Mouse (Mus musculus) adrenal gland, postnatal 25 days (tissue): ENCODE results near the gene Ctnnbl1. TPM values are rescaled to one million over a fixed set of nuclear protein-coding genes. Genes with fewer than 3 reads are reported as not detected.

ENCODE experiments used
- DNase-seq: peaks from one replicate; pipeline ENCODE4 v3.0.0; 2021; ENCODE audit warnings: mixed read lengths
- total RNA-seq: library from RNA; stranded (reverse); gene quantifications from 2 replicates; pipeline ENCODE4 v1.2.3, GENCODE M21; 2021

Ctnnbl1 gene
- total RNA-seq, 1 experiment from 2014 or later, result 20.8 TPM

- no peak for DNase-seq
Measured at GRCm38 (mm10) chr2:157877967-157878366, 140.8 kb downstream of the Ctnnbl1 start.

- no peak for DNase-seq
Measured at GRCm38 (mm10) chr2:157881939-157882338, 144.7 kb downstream of the Ctnnbl1 start.

GRCm38 (mm10) chr2:157887275-157888025 lies 150.2 kb downstream of the Ctnnbl1 start:
- DNase-seq, result no peak

GRCm38 (mm10) chr2:157891166-157891565 lies 154.0 kb downstream of the Ctnnbl1 start:
- DNase-seq, result no peak

- peak; percentile 52 for DNase-seq
Measured at GRCm38 (mm10) chr2:157897131-157897530, 159.9 kb downstream of the Ctnnbl1 start.

- peak; percentile 86 for DNase-seq
Measured at GRCm38 (mm10) chr2:157913204-157913636, 176.0 kb downstream of the Ctnnbl1 start.

- DNase-seq, result no peak
Measured at GRCm38 (mm10) chr2:157913705-157914104, 176.5 kb downstream of the Ctnnbl1 start.

- peak; percentile 28 for DNase-seq
Measured at GRCm38 (mm10) chr2:157914105-157914764, 177.0 kb downstream of the Ctnnbl1 start, which contains the start of gene Vstm2l. Gene Vstm2l (plus strand): TSS chr2:157914653.

GRCm38 (mm10) chr2:157914889-157915517 lies 177.8 kb downstream of the Ctnnbl1 start:
- DNase-seq, result no peak

- DNase-seq, result no peak
Measured at GRCm38 (mm10) chr2:157918529-157918928, 181.3 kb downstream of the Ctnnbl1 start.

GRCm38 (mm10) chr2:157921551-157921950 lies 184.3 kb downstream of the Ctnnbl1 start:
- DNase-seq, result no peak

GRCm38 (mm10) chr2:157923406-157923805 lies 186.2 kb downstream of the Ctnnbl1 start:
- no peak for DNase-seq

GRCm38 (mm10) chr2:157924504-157924903 lies 187.3 kb downstream of the Ctnnbl1 start:
- no peak for DNase-seq

- no peak for DNase-seq
Measured at GRCm38 (mm10) chr2:157926502-157926901, 189.3 kb downstream of the Ctnnbl1 start.

GRCm38 (mm10) chr2:157926927-157927326 lies 189.7 kb downstream of the Ctnnbl1 start:
- no peak for DNase-seq

- DNase-seq, result no peak
Measured at GRCm38 (mm10) chr2:157927397-157927796, 190.2 kb downstream of the Ctnnbl1 start.

- DNase-seq, result no peak
Measured at GRCm38 (mm10) chr2:157927815-157928214, 190.6 kb downstream of the Ctnnbl1 start.

GRCm38 (mm10) chr2:157932655-157933054 lies 195.5 kb downstream of the Ctnnbl1 start:
- no peak for DNase-seq

- DNase-seq, result no peak
Measured at GRCm38 (mm10) chr2:157935444-157936171, 198.4 kb downstream of the Ctnnbl1 start.

- no peak for DNase-seq
Measured at GRCm38 (mm10) chr2:157936676-157937075, 199.5 kb downstream of the Ctnnbl1 start.

- DNase-seq, result no peak
Measured at GRCm38 (mm10) chr2:157940586-157941185, 203.5 kb downstream of the Ctnnbl1 start.
